Mouse (Mus musculus): Measurements from ENCODE around the gene Zfp61. TPM values are rescaled to one million over a fixed set of nuclear protein-coding genes. Genes with fewer than 3 reads are reported as not detected.
A peak's percentile ranks its signal among the peaks of the same experiment; 100 is the strongest.

The Zfp61 gene
- total and polyA plus RNA-seq, 2 experiments = 0.48 to 1.8 TPM

DNA sequence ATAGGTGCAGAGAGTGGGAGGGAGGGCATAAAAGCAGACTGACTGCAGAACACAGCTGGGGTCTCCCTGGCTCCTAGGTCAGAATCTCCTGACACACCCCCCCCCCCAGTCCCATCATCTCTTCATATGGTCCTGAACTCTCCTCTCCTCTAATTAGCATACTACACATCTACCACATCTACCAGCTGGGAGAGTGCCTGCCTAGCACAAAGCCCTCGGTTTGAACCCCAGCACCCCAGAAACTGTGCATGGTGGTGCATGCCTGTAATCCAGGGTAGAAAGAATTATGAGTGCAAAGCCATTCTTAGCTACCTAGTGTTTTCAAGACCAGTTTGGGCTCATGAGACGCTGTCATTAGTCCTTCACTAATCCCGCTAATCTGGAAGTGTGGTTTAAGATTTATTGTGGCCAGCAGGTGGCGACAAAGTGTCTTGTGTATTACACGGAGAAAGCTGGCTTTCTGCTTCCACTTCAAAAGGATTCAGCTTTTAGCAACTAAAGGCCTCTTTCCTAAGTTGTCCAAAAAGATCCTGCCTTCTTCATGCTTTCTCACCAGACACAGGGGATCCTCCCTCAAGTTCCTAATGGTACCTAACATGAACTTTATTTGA, 34.8 kb upstream of the Zfp61 start:
- no peak overlapping the region for H3K27ac ChIP-seq (replicated peaks; ENCODE audit: insufficient read depth, low read depth, low read length)
- no peaks in the 10 kb centered on the region for H3K36me3 ChIP-seq (ENCODE audit: control insufficient read depth, insufficient read depth, low read length)
- H3K4me3 ChIP-seq (ENCODE audit: insufficient read depth, low read depth, low read length) = no peak overlapping the region
- H3K27me3 ChIP-seq (ENCODE audit: control insufficient read depth, insufficient read depth, low read length) = peaks cover 6% of the 10 kb centered on the region; the same call in 1 of the 2 replicates
- H3K79me2 ChIP-seq (ENCODE audit: control insufficient read depth, insufficient read depth, low read length) = no peaks in the 10 kb centered on the region
- TF ChIP-seq POLR2A (IDR thresholded peaks at IDR 0.05; ENCODE audit: extremely low read depth, insufficient read depth, low read length) = no peak
- peak; percentile 25; the same call in 1 of the 2 replicates for TF ChIP-seq CTCF (IDR thresholded peaks at IDR 0.05; ENCODE audit: low read depth, low read length)
- H3K9ac ChIP-seq (ENCODE audit: low read depth, low read length) = no peak overlapping the region
- DNase-seq (ENCODE audit: extremely low read depth, low read depth, low spot score) = peak; percentile 49
- 14% methylated on average over 5 of the region's 5 CpGs for WGBS
- H3K4me1 ChIP-seq (ENCODE audit: control insufficient read depth, insufficient read depth, low read length) = no peaks in the 10 kb centered on the region

DNA sequence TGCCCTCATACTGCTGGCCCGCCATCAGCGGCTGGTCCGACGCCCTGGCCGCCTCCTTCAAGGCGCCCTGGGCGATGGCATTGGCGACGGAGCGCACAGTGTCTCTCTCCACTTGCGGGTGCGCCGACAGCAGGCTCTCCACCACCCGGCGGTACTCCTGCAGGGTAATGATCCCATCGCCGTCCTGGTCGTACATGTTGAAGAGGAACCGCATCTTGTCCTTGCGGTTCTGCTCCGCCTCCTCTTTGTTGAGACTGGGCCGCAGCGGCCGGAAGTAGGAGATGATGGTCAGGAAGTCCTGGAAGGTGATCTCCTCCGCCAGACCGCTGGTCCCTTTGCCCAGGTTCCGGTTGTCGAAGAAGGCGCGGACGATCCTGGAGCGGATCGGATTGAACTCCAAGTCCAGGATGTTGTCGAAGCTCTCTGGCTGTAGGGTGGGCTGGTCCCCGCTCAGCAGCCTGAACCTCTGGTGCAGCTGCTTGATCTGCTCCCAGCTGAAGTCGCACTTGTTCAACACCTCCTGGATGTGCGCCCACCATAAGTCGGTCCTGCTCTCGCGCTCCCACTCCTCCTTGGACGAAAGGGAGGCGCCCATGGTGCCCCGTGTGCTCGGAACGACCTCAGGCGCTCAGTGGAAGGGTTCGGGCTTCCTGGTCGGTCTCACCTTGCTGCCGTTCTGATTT, 32.4 kb upstream of the Zfp61 start, which contains the start of gene Tescl:
Tescl (minus strand) TSS at position 633 of the 683 bp plus-strand sequence.
- 35% methylated on average over 49 of the region's 49 CpGs for WGBS
- Histone ChIP-seq H3K27me3 (ENCODE audit: control insufficient read depth, insufficient read depth, low read length) (peaks cover 6% of the 10 kb centered on the region; the same call in 1 of the 2 replicates), H3K36me3 (ENCODE audit: control insufficient read depth, insufficient read depth, low read length) (no peaks in the 10 kb centered on the region), H3K4me3 (ENCODE audit: insufficient read depth, low read depth, low read length) (no peak within 1 kb of the TSS), H3K4me1 (ENCODE audit: control insufficient read depth, insufficient read depth, low read length) (no peaks in the 10 kb centered on the region), H3K9ac (ENCODE audit: low read depth, low read length) (no peak within 1 kb of the TSS), H3K79me2 (ENCODE audit: control insufficient read depth, insufficient read depth, low read length) (no peaks in the 10 kb centered on the region), H3K27ac (replicated peaks; ENCODE audit: insufficient read depth, low read depth, low read length) (no peak within 1 kb of the TSS)
- TF ChIP-seq CTCF (IDR thresholded peaks at IDR 0.05; ENCODE audit: low read depth, low read length) (no peak), POLR2A (IDR thresholded peaks at IDR 0.05; ENCODE audit: extremely low read depth, insufficient read depth, low read length) (no peak)
- no peak for DNase-seq (ENCODE audit: extremely low read depth, low read depth, low spot score)

DNA sequence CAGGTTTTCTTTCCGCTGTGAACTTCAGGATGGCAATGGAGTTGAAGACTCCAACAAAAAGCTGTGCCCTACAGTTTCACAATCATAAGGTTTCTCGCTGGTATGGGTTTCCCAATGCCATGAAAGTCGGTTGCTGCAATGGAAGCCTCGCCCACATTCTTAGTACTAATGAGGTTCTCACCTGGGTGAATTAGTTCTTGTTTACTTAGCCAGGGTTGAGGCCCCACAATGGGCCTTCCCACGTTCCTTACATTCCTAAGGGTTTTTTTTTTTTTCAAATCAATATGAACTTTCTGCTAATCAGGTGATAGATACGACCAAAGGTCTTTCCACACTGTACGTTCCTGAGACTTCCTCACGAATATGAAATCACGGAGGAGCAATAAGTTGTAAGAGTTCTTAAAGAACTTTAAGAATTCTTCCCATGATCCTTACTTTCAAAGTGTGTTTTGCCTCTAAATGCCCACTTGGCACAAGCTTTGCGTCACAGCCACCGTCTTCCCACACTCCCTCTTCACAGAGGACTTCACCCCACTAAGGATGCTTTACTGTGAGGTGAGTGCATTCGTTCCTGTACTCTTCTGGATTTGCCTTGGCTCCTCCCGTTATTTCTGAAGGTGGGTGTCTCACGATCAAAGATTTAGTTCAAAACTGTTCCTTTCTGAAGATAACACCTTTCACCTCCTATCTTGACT, 26.4 kb upstream of the Zfp61 start:
- TF ChIP-seq POLR2A (IDR thresholded peaks at IDR 0.05; ENCODE audit: extremely low read depth, insufficient read depth, low read length) = no peak
- TF ChIP-seq CTCF (IDR thresholded peaks at IDR 0.05; ENCODE audit: low read depth, low read length) = no peak
- DNase-seq (ENCODE audit: extremely low read depth, low read depth, low spot score) = no peak

DNA sequence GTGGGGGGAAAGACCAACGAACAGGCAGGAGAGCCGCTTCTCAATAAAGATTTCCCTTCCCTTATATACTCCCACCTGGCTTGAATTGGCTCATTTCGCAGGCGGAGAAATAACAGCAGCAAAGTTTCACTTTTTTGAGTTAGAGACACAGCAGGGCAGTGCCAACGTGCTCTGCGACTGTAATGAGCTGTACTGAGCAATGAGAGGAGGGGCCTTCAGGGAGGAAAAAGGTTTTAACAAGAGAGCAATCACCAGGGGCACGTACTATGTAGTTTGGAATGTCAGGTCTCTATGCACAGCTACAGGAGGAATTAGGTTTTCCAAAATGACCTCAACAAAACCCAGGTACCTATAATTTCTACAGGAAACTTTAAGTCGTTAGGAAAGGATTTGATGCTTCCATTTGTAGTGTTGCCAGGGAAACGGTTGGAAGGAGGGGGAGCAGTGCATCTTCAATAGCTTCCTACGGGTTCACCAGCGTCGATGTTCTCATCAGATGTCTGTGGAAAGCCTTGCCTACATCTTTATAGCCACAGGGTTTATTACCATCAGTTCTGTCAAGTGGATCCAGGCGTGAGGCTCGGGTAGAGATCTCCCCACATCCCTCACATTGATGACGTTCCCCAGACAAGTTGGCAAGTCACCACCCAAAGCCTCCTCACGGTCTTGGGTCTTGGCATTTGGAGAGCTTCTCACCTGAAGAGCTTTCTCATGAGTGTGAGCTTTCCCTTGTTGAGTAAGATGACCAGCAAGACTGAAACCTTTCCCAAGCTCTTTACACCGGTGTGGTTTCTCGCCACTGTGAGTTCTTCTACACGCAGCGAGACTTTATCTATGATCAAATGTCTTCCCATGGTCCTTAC, 25.5 kb upstream of the Zfp61 start:
- Histone ChIP-seq H3K4me3 (ENCODE audit: insufficient read depth, low read depth, low read length) (no peak overlapping the region), H3K27me3 (ENCODE audit: control insufficient read depth, insufficient read depth, low read length) (peaks cover 5% of the 10 kb centered on the region; the same call in 1 of the 2 replicates), H3K36me3 (ENCODE audit: control insufficient read depth, insufficient read depth, low read length) (no peaks in the 10 kb centered on the region), H3K4me1 (ENCODE audit: control insufficient read depth, insufficient read depth, low read length) (no peaks in the 10 kb centered on the region), H3K27ac (replicated peaks; ENCODE audit: insufficient read depth, low read depth, low read length) (no peak overlapping the region), H3K79me2 (ENCODE audit: control insufficient read depth, insufficient read depth, low read length) (no peaks in the 10 kb centered on the region), H3K9ac (ENCODE audit: low read depth, low read length) (no peak overlapping the region)
- no peak for TF ChIP-seq CTCF (IDR thresholded peaks at IDR 0.05; ENCODE audit: low read depth, low read length)
- TF ChIP-seq POLR2A (IDR thresholded peaks at IDR 0.05; ENCODE audit: extremely low read depth, insufficient read depth, low read length) = no peak
- DNase-seq (ENCODE audit: extremely low read depth, low read depth, low spot score) = no peak
- 59% methylated on average over 20 of the region's 20 CpGs for WGBS

More for the DNA sequence above, 26.4 kb upstream of the Zfp61 start:
- Histone ChIP-seq H3K9ac (ENCODE audit: low read depth, low read length) (no peak overlapping the region), H3K36me3 (ENCODE audit: control insufficient read depth, insufficient read depth, low read length) (no peaks in the 10 kb centered on the region), H3K4me1 (ENCODE audit: control insufficient read depth, insufficient read depth, low read length) (no peaks in the 10 kb centered on the region), H3K4me3 (ENCODE audit: insufficient read depth, low read depth, low read length) (no peak overlapping the region), H3K27ac (replicated peaks; ENCODE audit: insufficient read depth, low read depth, low read length) (no peak overlapping the region), H3K27me3 (ENCODE audit: control insufficient read depth, insufficient read depth, low read length) (peaks cover 5% of the 10 kb centered on the region; the same call in 1 of the 2 replicates), H3K79me2 (ENCODE audit: control insufficient read depth, insufficient read depth, low read length) (no peaks in the 10 kb centered on the region)
- WGBS = 72% methylated on average over 14 of the region's 14 CpGs

DNA sequence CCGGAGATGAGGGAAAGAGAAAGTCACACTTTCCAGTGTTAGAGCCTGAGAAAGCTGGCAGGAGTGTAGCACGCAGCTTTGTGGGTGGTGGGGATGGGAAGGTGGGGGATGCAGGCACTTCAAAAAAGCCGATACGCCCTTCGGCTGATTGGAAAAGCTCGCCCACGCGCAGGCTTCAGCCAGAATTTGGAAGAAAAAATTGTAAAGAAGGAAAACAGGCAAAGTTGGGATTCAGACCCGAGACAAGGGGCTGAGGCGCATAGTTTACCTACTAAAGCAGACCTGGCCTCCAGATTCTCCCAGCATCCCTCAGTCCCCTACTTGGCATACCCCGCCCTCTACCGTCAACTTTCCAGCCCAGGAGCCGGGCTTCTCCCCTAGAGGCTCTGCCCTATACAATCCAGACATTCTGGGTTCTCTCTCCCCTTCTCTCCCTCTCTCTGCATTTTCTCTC, 24.7 kb upstream of the Zfp61 start:
- WGBS = 10% methylated on average over 13 of the region's 13 CpGs
- Histone ChIP-seq H3K79me2 (ENCODE audit: control insufficient read depth, insufficient read depth, low read length) (no peaks in the 10 kb centered on the region), H3K4me3 (ENCODE audit: insufficient read depth, low read depth, low read length) (no peak overlapping the region), H3K27me3 (ENCODE audit: control insufficient read depth, insufficient read depth, low read length) (peaks cover 5% of the 10 kb centered on the region; the same call in 1 of the 2 replicates), H3K27ac (replicated peaks; ENCODE audit: insufficient read depth, low read depth, low read length) (no peak overlapping the region), H3K9ac (ENCODE audit: low read depth, low read length) (no peak overlapping the region), H3K36me3 (ENCODE audit: control insufficient read depth, insufficient read depth, low read length) (no peaks in the 10 kb centered on the region), H3K4me1 (ENCODE audit: control insufficient read depth, insufficient read depth, low read length) (no peaks in the 10 kb centered on the region)
- no peak for TF ChIP-seq POLR2A (IDR thresholded peaks at IDR 0.05; ENCODE audit: extremely low read depth, insufficient read depth, low read length)
- TF ChIP-seq CTCF (IDR thresholded peaks at IDR 0.05; ENCODE audit: low read depth, low read length) = no peak
- no peak for DNase-seq (ENCODE audit: extremely low read depth, low read depth, low spot score)
